In the genomic region with DNA sequence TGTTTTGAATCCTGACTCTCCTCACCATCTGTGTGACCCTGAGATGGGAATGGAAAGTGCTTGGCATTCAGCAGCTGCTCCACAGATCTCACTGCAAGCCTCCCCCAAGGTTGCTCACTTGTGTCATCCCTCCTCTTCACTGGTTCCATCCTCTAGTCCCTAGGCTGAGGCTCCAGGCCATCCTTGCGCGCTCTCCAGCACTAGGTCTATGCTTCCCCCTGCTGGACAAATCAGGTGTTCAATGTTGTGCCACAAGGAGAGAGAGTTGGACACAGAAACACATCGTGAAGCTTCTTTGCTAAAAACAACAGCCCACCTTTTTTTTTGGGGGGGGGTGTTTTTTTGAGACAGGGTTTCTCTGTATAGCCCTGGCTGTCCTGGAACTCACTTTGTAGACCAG, we compare ENCODE assay signal across 9 mouse cellular contexts. TPM values are rescaled to one million over a fixed set of nuclear protein-coding genes. Genes with fewer than 3 reads are reported as not detected.
DNase-seq lines count a peak whose midpoint lies in the region; ATAC-seq and TF ChIP-seq lines count a peak whose summit lies in the region.
"Had no signal": no experiment of that assay in that cellular context is flagged by ENCODE, and none has a peak within 500 bp of the region (broad histone marks: within the 10 kb centered on the region; RNA-seq: fewer than 3 reads in every experiment).

No protein-coding gene starts in this region.

- peaks cover 23% of the 10 kb centered on the region for H3K4me1 ChIP-seq in embryonic facial prominence, embryonic 10.5 days
- no peaks in the 10 kb centered on the region for H3K4me1 ChIP-seq in liver, postnatal 0 days (ENCODE audit: insufficient read depth)

- peaks cover 27% of the 10 kb centered on the region; the same call in 1 of the 2 replicates for H3K36me3 ChIP-seq in embryonic facial prominence, embryonic 10.5 days (replicated peaks)
- peaks cover 5% of the 10 kb centered on the region; the same call in 1 of the 2 replicates for H3K36me3 ChIP-seq in liver, postnatal 0 days (replicated peaks; ENCODE audit: insufficient read depth, low read length)

- TF ChIP-seq EP300 in liver, postnatal 0 days (IDR thresholded peaks at IDR 0.05; ENCODE audit: low read depth) = no peak

- intact Hi-C loops in heart, postnatal 10 days (cut with DNase I) = loop anchor here (5.0 kb wide), 2 partner anchors 39 to 109 kb away; no protein-coding TSS in a partner anchor

- H3K9me3 ChIP-seq in embryonic facial prominence, embryonic 10.5 days = no peaks in the 10 kb centered on the region
- no peaks in the 10 kb centered on the region for H3K9me3 ChIP-seq in liver, postnatal 0 days (ENCODE audit: low read length)
- H3K9me3 ChIP-seq: neural tube, embryonic 12.5 days had no signal

- no peak overlapping the region for H3K4me3 ChIP-seq in embryonic facial prominence, embryonic 10.5 days
- H3K4me3 ChIP-seq in liver, postnatal 0 days (ENCODE audit: low read depth, low read length) = no peak overlapping the region
- H3K4me3 ChIP-seq: neural tube, embryonic 12.5 days had no signal

- H3K27me3 ChIP-seq in embryonic facial prominence, embryonic 10.5 days (replicated peaks; ENCODE audit: low read depth, poor library complexity, severe bottlenecking) = peaks cover 57% of the 10 kb centered on the region
- H3K27me3 ChIP-seq in liver, postnatal 0 days (ENCODE audit: insufficient read depth, low read length) = peaks cover 15% of the 10 kb centered on the region; the same call in 1 of the 2 replicates

- H3K27ac ChIP-seq in embryonic facial prominence, embryonic 10.5 days (replicated peaks) = no peak overlapping the region
- H3K27ac ChIP-seq in liver, postnatal 0 days (ENCODE audit: low read depth) = no peak overlapping the region
- H3K27ac ChIP-seq: neural tube, embryonic 12.5 days had no signal

- peak; percentile 65 for ATAC-seq in liver, postnatal 0 days

- TF ChIP-seq CTCF in liver, postnatal 0 days (IDR thresholded peaks at IDR 0.05; ENCODE audit: low read depth) = peak; percentile 92

- H3K9ac ChIP-seq in liver, postnatal 0 days (replicated peaks) = no peak overlapping the region
- H3K9ac ChIP-seq: neural tube, embryonic 12.5 days had no signal

- DNase-seq in CD4-positive helper T cell, adult 2 months (ENCODE audit: low read depth, low spot score) = peak; percentile 39
- peak; percentile 84 for DNase-seq in adrenal gland, adult 2 months
- peak; percentile 78 for DNase-seq in embryonic facial prominence, embryonic 10.5 days (ENCODE audit: low spot score)
- peak; percentile 85 to 88 for DNase-seq in heart, postnatal 10 days
- peak; percentile 82 to 85 for DNase-seq in kidney, postnatal 4 days
- DNase-seq in liver, postnatal 0 days = peak; percentile 77
- DNase-seq in ovary, postnatal 14 days (ENCODE audit: low spot score) = peak; percentile 83
- peak; percentile 45 for DNase-seq in thymus, postnatal 25 days

- H3K4me2 ChIP-seq in liver, postnatal 0 days (ENCODE audit: low read depth, low read length) = no peak overlapping the region
- H3K4me2 ChIP-seq: neural tube, embryonic 12.5 days had no signal

- WGBS in embryonic facial prominence, embryonic 10.5 days = 4% methylated on average over 3 of the region's 3 CpGs
- 6% methylated on average over 3 of the region's 3 CpGs for WGBS in liver, postnatal 0 days (ENCODE audit: insufficient replicate concordance)

RNA-seq across cellular contexts. Expression of gene Igdcc4, which starts 19.6 kb away (rescaled TPM):
- total RNA-seq in adrenal gland, adult 2 months (2021) = 10 to 100 TPM; 22.5 to 33.7 TPM
- polyA plus RNA-seq in adrenal gland, adult 2 months (2012; rRNA removed) = 37.5 and 38.9 TPM in 2 replicates
- polyA plus RNA-seq in embryonic facial prominence, embryonic 10.5 days (2016; fragmentation: Nextera tagmentation; extraction: Ambion mirVana) = 9.7 and 11.5 TPM in 2 replicates
- total RNA-seq in heart, postnatal 10 days (2021) = 10 to 100 TPM; 14.4 to 15.6 TPM
- polyA plus RNA-seq in liver, postnatal 0 days (2015; fragmentation: Nextera tagmentation; extraction: Ambion mirVana) = 5.8 and 6.0 TPM in 2 replicates

RNA-seq across cellular contexts. Expression of gene Igdcc3, which starts 20.1 kb away (rescaled TPM):
- 1 to 10 TPM; 1.1 to 1.4 TPM for total RNA-seq in adrenal gland, adult 2 months (2021)
- 2.6 and 4.8 TPM in 2 replicates for polyA plus RNA-seq in adrenal gland, adult 2 months (2012; rRNA removed)
- 167 and 281 TPM in 2 replicates for polyA plus RNA-seq in embryonic facial prominence, embryonic 10.5 days (2016; fragmentation: Nextera tagmentation; extraction: Ambion mirVana)
- under 1 TPM; 0.22 to 0.40 TPM for total RNA-seq in heart, postnatal 10 days (2021)
- polyA plus RNA-seq in liver, postnatal 0 days (2015; fragmentation: Nextera tagmentation; extraction: Ambion mirVana) = not detected in 2 replicates

Comparison
In these comparisons a context has a peak if more than half of its experiments do, and no peak if none do; other contexts are left out.
1. RNA of gene Igdcc3, which starts 20.1 kb away (polyA plus RNA-seq): 167 to 281 TPM in embryonic facial prominence, embryonic 10.5 days; 2.6 to 4.8 TPM in adrenal gland, adult 2 months and not detected in liver, postnatal 0 days; every median in the first group is over 10 times any median in the second.
2. Peak in every context shown above with its lines, with median percentiles within 50 percentile points of each other: DNase-seq.